Mouse (Mus musculus): Measurements from ENCODE around the gene Gstt1.

Gstt1 gene

DNA sequence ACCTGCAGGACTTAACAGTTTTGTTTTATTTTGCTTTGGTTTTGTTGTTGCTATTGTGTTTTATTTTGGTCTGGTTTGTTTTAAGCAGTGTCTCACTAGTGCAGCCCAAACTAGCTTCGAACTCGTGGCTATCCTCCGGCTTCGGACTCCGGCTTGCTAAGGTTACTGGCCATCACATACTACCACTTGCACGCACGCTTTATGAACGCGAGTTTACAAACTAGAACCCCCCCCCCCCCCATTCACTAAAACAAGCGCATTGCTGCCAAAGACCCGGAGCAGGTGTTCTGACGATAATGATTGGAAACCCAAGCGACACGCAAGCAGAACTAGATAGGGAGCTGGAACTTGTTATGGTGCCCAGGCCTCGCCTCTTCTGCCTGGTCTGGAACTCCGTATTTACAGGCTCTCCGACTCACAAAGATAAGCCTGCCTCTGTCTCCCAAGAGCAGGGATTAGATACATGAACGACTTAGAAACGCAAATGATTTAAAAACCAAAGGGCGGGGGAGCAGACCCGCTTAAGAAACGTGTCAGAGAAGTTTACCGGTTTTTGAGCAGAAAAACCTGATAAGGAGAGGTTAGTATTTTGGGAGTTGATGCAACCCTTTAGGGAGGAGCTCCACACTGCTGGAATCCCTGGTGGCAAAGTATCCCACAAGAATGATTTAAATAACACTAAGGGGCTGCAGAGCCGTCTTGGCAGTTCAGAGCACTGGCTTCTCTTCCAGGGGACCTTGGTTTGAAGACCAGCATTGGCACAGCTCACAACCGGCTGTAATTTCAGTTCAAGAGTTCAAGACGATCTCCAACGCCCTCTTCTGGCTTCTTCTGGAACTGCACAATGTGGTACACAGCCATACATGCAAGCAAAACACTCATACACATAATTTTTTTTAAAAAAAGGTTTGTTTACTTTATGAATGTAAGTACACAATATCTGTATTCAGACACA, 33.6 kb downstream of the Gstt1 start:
- peak; percentile 79 to 91 for DNase-seq (ENCODE audit: low spot score in 2 of 2)

DNA sequence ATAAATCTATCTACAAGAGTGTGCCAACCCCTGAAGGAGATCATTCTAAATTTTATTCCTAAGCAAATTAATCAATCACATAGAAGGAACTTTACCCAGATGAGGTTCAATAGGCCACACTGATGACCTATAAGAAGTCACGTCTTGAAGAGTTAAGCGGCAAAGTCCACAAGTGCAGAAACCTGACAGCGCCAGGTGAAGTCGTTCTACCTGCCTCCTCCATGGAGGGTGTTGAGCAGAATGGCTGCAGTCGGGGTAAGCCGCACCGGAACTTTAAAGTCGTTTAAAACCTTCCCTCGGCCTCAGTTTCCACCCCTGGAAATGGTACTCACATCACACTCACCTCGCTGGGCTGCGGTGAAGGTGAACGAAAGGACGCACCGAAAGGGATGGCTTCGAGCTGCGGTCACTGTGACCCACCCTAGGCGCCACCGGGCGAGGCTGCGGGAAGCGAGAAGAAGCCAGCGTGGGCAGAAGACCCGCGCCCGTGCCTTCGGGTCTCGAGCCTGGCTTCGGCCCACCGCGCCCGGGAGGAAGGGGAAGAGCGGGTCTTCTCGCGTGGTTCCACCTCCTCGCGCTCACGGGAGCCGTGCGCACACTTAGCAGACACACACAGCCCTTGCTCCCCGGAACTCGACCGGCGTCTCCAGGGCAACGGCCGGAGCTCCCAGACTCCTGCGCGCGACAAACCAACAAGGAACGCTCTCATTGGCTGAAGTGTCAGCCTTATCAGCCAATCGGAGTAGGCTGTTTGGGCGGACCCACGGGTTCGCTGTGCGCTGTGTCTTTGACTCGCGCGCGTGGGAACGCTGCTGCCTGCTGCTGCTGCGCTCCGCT, 34.5 kb downstream of the Gstt1 start, which contains the start of gene Cabin1:
Gene Cabin1, minus strand, starts transcription at position 660 of the 837 bp plus-strand sequence.
- peak; percentile 92 to 98 for DNase-seq (ENCODE audit: low spot score in 2 of 2)

DNA sequence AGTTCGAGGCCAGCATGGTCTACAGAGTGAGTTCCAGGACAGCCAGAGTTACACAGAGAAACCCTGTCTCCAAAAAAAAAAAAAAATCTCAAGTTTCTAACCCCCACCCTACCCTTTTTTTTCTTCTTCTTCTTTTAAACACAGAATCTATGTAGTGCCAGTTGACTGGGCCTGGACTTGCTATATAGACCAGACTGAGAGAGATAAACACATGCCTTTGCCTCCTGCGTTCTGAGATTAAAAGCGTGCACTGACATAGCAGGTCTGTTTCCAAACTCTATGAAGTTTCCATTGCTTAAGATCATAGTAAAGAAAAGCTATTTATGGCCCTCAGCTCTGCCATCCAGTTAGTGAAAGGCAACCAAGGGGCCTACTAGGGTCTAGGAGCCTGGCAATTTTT, 36.0 kb downstream of the Gstt1 start:
- peak in 1 of 2 experiments; percentile 49 for DNase-seq (ENCODE audit: low spot score in 2 of 2)

DNA sequence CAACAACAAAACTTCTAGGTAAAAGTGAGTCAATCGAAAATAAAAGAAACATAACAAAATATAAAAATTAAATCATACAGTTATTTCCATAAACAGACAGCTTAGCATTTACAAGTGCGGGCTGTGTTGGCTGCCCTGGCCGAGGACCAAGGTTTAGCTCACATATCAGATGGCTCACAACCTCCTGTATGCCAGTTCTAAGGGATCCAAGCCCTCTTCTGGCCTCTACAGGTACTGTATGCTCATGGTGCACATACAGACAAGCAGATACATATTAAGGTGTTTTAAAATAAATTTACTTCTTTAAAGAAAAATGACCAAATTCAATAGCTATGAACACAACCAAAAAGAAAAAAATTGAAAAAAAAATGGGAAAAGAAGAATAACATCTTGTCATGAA, 38.1 kb downstream of the Gstt1 start:
- no peak for DNase-seq (ENCODE audit: low spot score in 2 of 2)

DNA sequence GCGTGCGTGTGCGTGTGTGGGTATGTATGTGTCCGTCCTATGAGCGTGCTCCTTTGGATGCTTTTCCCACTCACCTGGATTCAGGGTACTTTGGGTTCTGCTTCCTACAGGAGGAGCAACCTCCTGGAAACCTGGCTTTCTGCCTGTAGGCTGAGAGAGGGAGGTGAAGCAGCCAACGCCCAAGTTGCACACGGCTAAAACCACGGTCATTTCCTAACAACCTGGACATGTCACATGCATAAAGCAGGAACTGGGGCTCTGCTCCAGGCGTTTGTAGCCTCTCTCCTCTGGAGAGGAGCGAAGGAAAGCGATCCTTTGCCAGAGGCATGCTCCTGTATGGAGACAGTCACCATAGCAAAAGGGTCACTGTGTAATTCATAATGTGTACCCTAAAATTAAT, 41.7 kb downstream of the Gstt1 start:
- DNase-seq (ENCODE audit: low spot score in 2 of 2): no peak

DNA sequence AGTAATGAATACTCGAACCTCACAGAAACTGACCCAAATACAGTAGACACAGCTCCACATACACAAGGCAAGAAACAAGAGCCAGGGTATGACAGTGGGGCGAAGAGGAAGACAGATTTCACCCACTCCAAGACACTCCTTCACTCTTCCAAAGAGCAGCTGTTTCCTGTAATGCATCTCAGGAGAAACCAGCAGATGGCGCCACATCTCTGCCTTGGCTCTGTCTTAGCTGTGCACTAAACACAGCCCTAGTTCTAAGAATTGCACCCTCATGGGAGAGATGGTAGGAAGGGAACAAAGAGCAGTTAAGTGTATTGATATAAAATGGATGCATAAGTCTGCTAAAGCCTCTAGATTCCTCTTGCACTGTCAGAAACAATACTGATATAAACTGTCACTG, 54.4 kb downstream of the Gstt1 start:
- DNase-seq (ENCODE audit: low spot score in 2 of 2): peak; percentile 78 to 88

DNA sequence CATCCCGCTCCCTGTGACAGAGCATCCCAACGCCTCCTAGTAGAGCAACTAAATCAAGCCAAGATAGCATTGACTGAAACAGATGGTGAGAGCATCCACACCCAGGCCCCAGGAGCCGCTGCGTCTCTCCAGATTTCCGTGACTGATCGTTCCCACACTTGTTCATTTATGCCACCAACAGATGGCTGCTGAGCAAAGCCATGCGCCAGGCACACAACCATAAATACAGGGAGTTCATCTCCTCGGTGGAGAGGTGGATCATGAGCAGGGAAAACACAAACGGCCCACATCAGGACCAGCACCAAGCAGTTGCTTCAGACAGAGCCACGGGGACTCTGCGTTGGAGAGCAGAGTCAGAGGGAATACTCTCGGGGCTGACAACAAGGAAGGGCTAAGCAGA, 55.0 kb downstream of the Gstt1 start:
- no peak for DNase-seq (ENCODE audit: low spot score in 2 of 2)

DNA sequence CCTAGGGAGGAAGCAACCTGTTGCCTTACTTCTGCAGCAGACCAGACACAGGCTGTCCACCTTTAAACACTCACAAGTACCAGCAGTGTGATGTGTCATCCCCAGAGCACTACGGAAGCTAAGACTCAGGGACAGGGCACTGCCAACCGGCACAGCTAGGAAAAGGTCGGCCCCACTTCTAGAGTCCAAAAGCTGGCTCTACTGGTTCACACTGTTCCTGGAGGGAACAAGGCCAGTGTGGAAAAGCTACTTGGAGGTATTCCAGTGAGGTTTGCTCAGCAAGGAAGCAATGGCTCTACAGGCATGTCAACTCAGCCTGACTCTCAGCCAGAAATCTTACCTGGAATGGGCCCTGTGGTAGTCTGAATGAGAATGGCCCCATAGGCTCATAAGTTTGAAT, 57.5 kb downstream of the Gstt1 start:
- no peak for DNase-seq (ENCODE audit: low spot score in 2 of 2)

Measured in spleen, postnatal 10 days (tissue).